Mouse (Mus musculus) stomach, postnatal 0 days (tissue): ENCODE measurements around the gene Myadml2.

ENCODE experiments used
- CTCF ChIP-seq: IDR thresholded peaks from 2 replicates; pipeline ENCODE4 v1.5.1; 2016; ENCODE audit warnings: antibody characterized with exemption, low read depth, mild to moderate bottlenecking, moderate library complexity
- EP300 ChIP-seq: optimal IDR thresholded peaks from 2 replicates; pipeline ENCODE3; 2016; ENCODE audit warnings: antibody characterized with exemption

GRCm38 (mm10) chr11:120630401-120630871, 17.5 kb downstream of the Myadml2 start:
- TF ChIP-seq CTCF (no peak), EP300 (no peak)
